Mouse (Mus musculus) MN1 (cell line): ENCODE data around the gene Taf10.

Experiments used
- DNase-seq: peaks from one replicate; pipeline ENCODE4 v3.0.0-alpha.2; 2016; ENCODE audit warnings: low spot score

Taf10 gene

GRCm38 (mm10) chr7:105743926-105744590 is at the start of gene Taf10:
Taf10 (minus strand) TSS chr7:105744361.
- peak; percentile 93 for DNase-seq

- DNase-seq: no peak
Observed at GRCm38 (mm10) chr7:105793701-105794100, 49.5 kb upstream of the Taf10 start.

- no peak for DNase-seq
Observed at GRCm38 (mm10) chr7:105791147-105791546, 47.0 kb upstream of the Taf10 start.

- peak; percentile 47 for DNase-seq
Observed at GRCm38 (mm10) chr7:105787285-105788140, 43.4 kb upstream of the Taf10 start, which contains the start of gene Dchs1. Dchs1 (minus strand) TSS chr7:105787654.

GRCm38 (mm10) chr7:105786506-105787284 is 42.5 kb upstream of the Taf10 start:
- DNase-seq: peak; percentile 21

- no peak for DNase-seq
Observed at GRCm38 (mm10) chr7:105784556-105784955, 40.4 kb upstream of the Taf10 start.

- no peak for DNase-seq
Observed at GRCm38 (mm10) chr7:105783861-105784260, 39.7 kb upstream of the Taf10 start.

GRCm38 (mm10) chr7:105778553-105779265 is 34.5 kb upstream of the Taf10 start:
- peak; percentile 69 for DNase-seq

GRCm38 (mm10) chr7:105777797-105778552 is 33.8 kb upstream of the Taf10 start:
- peak; percentile 78 for DNase-seq

- no peak for DNase-seq
Observed at GRCm38 (mm10) chr7:105777316-105777715, 33.2 kb upstream of the Taf10 start.

- no peak for DNase-seq
Observed at GRCm38 (mm10) chr7:105776026-105776425, 31.9 kb upstream of the Taf10 start.

- no peak for DNase-seq
Observed at GRCm38 (mm10) chr7:105774661-105775060, 30.5 kb upstream of the Taf10 start.

GRCm38 (mm10) chr7:105773041-105773440 is 28.9 kb upstream of the Taf10 start:
- peak; percentile 43 for DNase-seq

- no peak for DNase-seq
Observed at GRCm38 (mm10) chr7:105772331-105772730, 28.2 kb upstream of the Taf10 start.

GRCm38 (mm10) chr7:105769959-105770358 is 25.8 kb upstream of the Taf10 start:
- no peak for DNase-seq

- no peak for DNase-seq
Observed at GRCm38 (mm10) chr7:105767729-105768165, 23.6 kb upstream of the Taf10 start.

GRCm38 (mm10) chr7:105764331-105764730 is 20.2 kb upstream of the Taf10 start:
- no peak for DNase-seq

- DNase-seq: no peak
Observed at GRCm38 (mm10) chr7:105762517-105763270, 18.5 kb upstream of the Taf10 start.

GRCm38 (mm10) chr7:105761813-105762484 is 17.8 kb upstream of the Taf10 start:
- DNase-seq: no peak

GRCm38 (mm10) chr7:105753281-105753680 is 9.1 kb upstream of the Taf10 start:
- no peak for DNase-seq
